ENCODE assay signal across 8 mouse cellular contexts in genomic region chr1:136550851-136551540, GRCm38 (mm10).
DNase-seq lines count a peak whose midpoint lies in the region; TF ChIP-seq lines count a peak whose summit lies in the region.

No protein-coding gene starts in this region.

- H3K36me3 ChIP-seq in thymus, adult 2 months (ENCODE audit: control insufficient read depth, insufficient read depth, low read length) = no peaks in the 10 kb centered on the region

- H3K4me1 ChIP-seq in lung, adult 2 months (ENCODE audit: control insufficient read depth, insufficient read depth, low read length) = no peaks in the 10 kb centered on the region
- no peaks in the 10 kb centered on the region; the same call in 1 of the 2 replicates for H3K4me1 ChIP-seq in olfactory bulb, adult 2 months (ENCODE audit: control insufficient read depth, insufficient read depth, low read length)
- H3K4me1 ChIP-seq in thymus, adult 2 months (replicated peaks; ENCODE audit: control insufficient read depth, insufficient read depth, low read length) = peaks cover 6% of the 10 kb centered on the region

- DNase-seq in A20 (ENCODE audit: low read depth, low spot score) = peak; percentile 76
- DNase-seq in adrenal gland, adult 18-20 months (ENCODE audit: low spot score in 2 of 2) = peak; percentile 79 to 81
- DNase-seq in embryo, embryonic 10.5 days (ENCODE audit: low spot score) = peak; percentile 93
- peak; percentile 42 for DNase-seq in gastrocnemius, postnatal 25 days
- DNase-seq in kidney, postnatal 14 days = peak; percentile 83
- DNase-seq in lung, adult 2 months = peak; percentile 76
- peak; percentile 76 for DNase-seq in thymus, adult 2 months

- H3K27me3 ChIP-seq in thymus, adult 2 months (ENCODE audit: control insufficient read depth, insufficient read depth, low read length) = no peaks in the 10 kb centered on the region

- TF ChIP-seq CTCF in lung, adult 2 months (IDR thresholded peaks at IDR 0.05; ENCODE audit: insufficient read depth, low read length) = peak; percentile 99
- peak; percentile 45; the same call in 1 of the 2 replicates for TF ChIP-seq CTCF in olfactory bulb, adult 2 months (IDR thresholded peaks at IDR 0.05; ENCODE audit: insufficient read depth, low read depth, low read length)
- TF ChIP-seq CTCF in thymus, adult 2 months (IDR thresholded peaks at IDR 0.05; ENCODE audit: borderline replicate concordance, control insufficient read depth, extremely low read depth, insufficient read depth, low read length, poor library complexity) = no peak

- TF ChIP-seq POLR2A in lung, adult 2 months (IDR thresholded peaks at IDR 0.05; ENCODE audit: borderline replicate concordance, extremely low read depth, low read depth, low read length) = no peak
- no peak for TF ChIP-seq POLR2A in olfactory bulb, adult 2 months (IDR thresholded peaks at IDR 0.05; ENCODE audit: insufficient read depth, low read depth, low read length)
- TF ChIP-seq POLR2A in thymus, adult 2 months (IDR thresholded peaks at IDR 0.05; ENCODE audit: control insufficient read depth, extremely low read depth, insufficient read depth, low read length, poor library complexity) = no peak

- H3K27ac ChIP-seq in olfactory bulb, adult 2 months (ENCODE audit: insufficient read depth, low read depth, low read length) = no peak overlapping the region
- H3K27ac ChIP-seq in thymus, adult 2 months (ENCODE audit: control insufficient read depth, insufficient read depth, low read length) = no peak overlapping the region

- H3K4me3 ChIP-seq in lung, adult 2 months (replicated peaks; ENCODE audit: extremely low read depth, low read depth, low read length) = no peak overlapping the region
- no peak overlapping the region for H3K4me3 ChIP-seq in olfactory bulb, adult 2 months (ENCODE audit: insufficient read depth, low read depth, low read length)
- H3K4me3 ChIP-seq in thymus, adult 2 months (ENCODE audit: control insufficient read depth, insufficient read depth, low read length) = no peak overlapping the region

- WGBS in lung, adult 2 months = 23% methylated on average over 16 of the region's 16 CpGs
- WGBS in olfactory bulb, adult 2 months = 21% methylated on average over 16 of the region's 16 CpGs
- 27% methylated on average over 16 of the region's 16 CpGs for WGBS in thymus, adult 2 months

Comparison
In these comparisons a context has a peak if more than half of its experiments do, and no peak if none do; other contexts are left out.
1. DNase-seq: peak in every context shown above with its lines; median percentile 93 in embryo, embryonic 10.5 days; 83 in kidney, postnatal 14 days; 80 in adrenal gland, adult 18-20 months; 76 in A20; 76 in lung, adult 2 months; 76 in thymus, adult 2 months; 42 in gastrocnemius, postnatal 25 days.